Mouse (Mus musculus) adrenal gland, adult 10 weeks (tissue): Measurements from ENCODE around the gene Ptx3. TPM values are rescaled to one million over a fixed set of nuclear protein-coding genes. Genes with fewer than 3 reads are reported as not detected.

Experiments
- polyA plus RNA-seq: library from polyadenylated mRNA; stranded (reverse); fragments of 350-450 nt; fragmentation: Illumina TruSeq; extraction: RNeasy Lipid Tissue Mini Kit (QIAGEN cat#74804); gene quantifications from one replicate; pipeline ENCODE4 v1.2.3, GENCODE M21; 2014; ENCODE audit warnings: low read depth, low replicate concordance

The Ptx3 gene
- not detected for polyA plus RNA-seq

DNA sequence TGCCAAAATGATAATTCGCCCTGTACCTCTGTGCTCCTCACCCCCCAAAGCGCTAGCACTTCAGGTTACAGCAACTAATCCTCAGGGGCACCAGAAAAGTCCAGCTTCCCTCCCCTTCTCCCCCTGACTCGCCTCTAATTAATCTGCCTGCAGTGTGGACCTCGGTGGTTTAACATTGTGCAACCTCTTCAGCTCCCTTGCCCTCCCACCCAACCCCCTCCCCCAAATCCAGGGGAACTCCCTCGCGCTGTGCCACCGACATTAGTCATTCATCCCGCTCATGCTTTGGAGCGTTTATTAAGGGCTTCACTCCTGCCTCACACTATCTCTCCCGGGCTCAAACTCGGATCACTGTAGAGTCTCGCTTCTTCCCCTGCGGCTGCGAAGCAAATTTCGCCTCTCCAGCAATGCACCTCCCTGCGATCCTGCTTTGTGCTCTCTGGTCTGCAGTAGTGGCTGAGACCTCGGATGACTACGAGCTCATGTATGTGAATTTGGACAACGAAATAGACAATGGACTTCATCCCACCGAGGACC, at the start of gene Ptx3:
TSS of gene Ptx3 (plus strand) at position 256 of the 537 bp plus-strand sequence.

Other genes starting within 250 kb of the Ptx3 start
- gene Veph1, start 76.9 kb downstream of the Ptx3 start, polyA plus RNA-seq, result not detected